Mouse (Mus musculus): ENCODE results near the gene Pnpla1. TPM values are rescaled to one million over a fixed set of nuclear protein-coding genes. Genes with fewer than 3 reads are reported as not detected.

The Pnpla1 gene
- total and polyA plus RNA-seq, 3 experiments = not detected

- no peaks in the 10 kb centered on the region for H3K9me3 ChIP-seq (replicated peaks; ENCODE audit: low read length)
- dilution Hi-C loops (cut with MboI; ENCODE audit: extremely low pct_ligation_motif_present, extremely low pct_unique_long_range_greater_than_20kb, low sequenced_read_pairs) (no loop called here), in situ Hi-C loops (cut with MboI; ENCODE audit: low pct_ligation_motif_present, low pct_unique_long_range_greater_than_20kb, low sequenced_read_pairs) (no loop called here)
- no peak overlapping the region for H3K9ac ChIP-seq (ENCODE audit: insufficient read depth, low read depth)
- H3K79me2 ChIP-seq (replicated peaks; ENCODE audit: control insufficient read depth, extremely low read depth, insufficient read depth, poor library complexity, severe bottlenecking) = no peaks in the 10 kb centered on the region
- H3K4me2 ChIP-seq (ENCODE audit: insufficient read depth, low read depth, poor library complexity, severe bottlenecking) = no peak overlapping the region
- no peak overlapping the region for H3K4me3 ChIP-seq (replicated peaks in 1 of 3; ENCODE audit: low read depth in 2 of 3, low read length in 2 of 3, poor library complexity in 1 of 3)
- no peak for DNase-seq (ENCODE audit: extremely low read depth)
- no peak overlapping the region for H3K27ac ChIP-seq (ENCODE audit: insufficient read depth, low read depth)
- TF ChIP-seq RCOR1 (conservative IDR thresholded peaks at IDR 0.05; ENCODE audit: low read depth, low read length) (no peak), ZKSCAN1 (IDR thresholded peaks at IDR 0.05; ENCODE audit: borderline replicate concordance, low read depth, low read length) (no peak), ZMIZ1 (IDR thresholded peaks at IDR 0.05; ENCODE audit: low read depth, low read length) (no peak), SMC3 (IDR thresholded peaks at IDR 0.05; ENCODE audit: low read depth, low read length) (no peak), ETS1 (conservative IDR thresholded peaks at IDR 0.05; ENCODE audit: low read depth, low read length) (no peak), ELF1 (IDR thresholded peaks at IDR 0.05; ENCODE audit: low read depth, low read length) (no peak), CHD1 (IDR thresholded peaks at IDR 0.05; ENCODE audit: low read depth, low read length) (no peak), USF2 (conservative IDR thresholded peaks at IDR 0.05; ENCODE audit: low read depth, low read length) (no peak)
- no peaks in the 10 kb centered on the region; a peak in 1 of 4 replicates for H3K4me1 ChIP-seq (ENCODE audit: control insufficient read depth in 1 of 2, insufficient read depth in 2 of 2)
- no peaks in the 10 kb centered on the region for H3K27me3 ChIP-seq (replicated peaks)
- H3K36me3 ChIP-seq (replicated peaks in 1 of 2; ENCODE audit: control insufficient read depth in 1 of 2, insufficient read depth in 1 of 2, low read length in 1 of 2) = no peaks in the 10 kb centered on the region
Measured at GRCm38 (mm10) chr17:28916520-28916919, 58.3 kb downstream of the Pnpla1 start.

GRCm38 (mm10) chr17:28921086-28921485 is 62.9 kb downstream of the Pnpla1 start:
- no peaks in the 10 kb centered on the region for H3K36me3 ChIP-seq (replicated peaks in 1 of 2; ENCODE audit: control insufficient read depth in 1 of 2, insufficient read depth in 1 of 2, low read length in 1 of 2)
- dilution Hi-C loops (cut with MboI; ENCODE audit: extremely low pct_ligation_motif_present, extremely low pct_unique_long_range_greater_than_20kb, low sequenced_read_pairs) (no loop called here), in situ Hi-C loops (cut with MboI; ENCODE audit: low pct_ligation_motif_present, low pct_unique_long_range_greater_than_20kb, low sequenced_read_pairs) (no loop called here)
- no peaks in the 10 kb centered on the region for H3K27me3 ChIP-seq (replicated peaks)
- H3K4me2 ChIP-seq (ENCODE audit: insufficient read depth, low read depth, poor library complexity, severe bottlenecking) = no peak overlapping the region
- no peak overlapping the region for H3K4me3 ChIP-seq (replicated peaks in 1 of 3; ENCODE audit: low read depth in 2 of 3, low read length in 2 of 3, poor library complexity in 1 of 3)
- no peak for DNase-seq (ENCODE audit: extremely low read depth)
- H3K27ac ChIP-seq (ENCODE audit: insufficient read depth, low read depth) = no peak overlapping the region
- H3K79me2 ChIP-seq (replicated peaks; ENCODE audit: control insufficient read depth, extremely low read depth, insufficient read depth, poor library complexity, severe bottlenecking) = no peaks in the 10 kb centered on the region
- peaks cover 9 to 18% of the 10 kb centered on the region in 2 experiments for H3K4me1 ChIP-seq (ENCODE audit: control insufficient read depth in 1 of 2, insufficient read depth in 2 of 2)
- H3K9ac ChIP-seq (ENCODE audit: insufficient read depth, low read depth) = no peak overlapping the region
- H3K9me3 ChIP-seq (replicated peaks; ENCODE audit: low read length) = no peaks in the 10 kb centered on the region
- no peak for TF ChIP-seq TBP (conservative IDR thresholded peaks at IDR 0.05; ENCODE audit: low read depth, low read length)
- TF ChIP-seq POLR2AphosphoS2 (IDR thresholded peaks at IDR 0.05; ENCODE audit: low read depth, low read length) = no peak
- no peak for TF ChIP-seq ELF1 (IDR thresholded peaks at IDR 0.05; ENCODE audit: low read depth, low read length)
- TF ChIP-seq MAX (IDR thresholded peaks at IDR 0.05; ENCODE audit: low read length) = no peak
- no peak for TF ChIP-seq KAT2A (IDR thresholded peaks at IDR 0.05; ENCODE audit: insufficient replicate concordance, low read length)
- no peak for TF ChIP-seq RCOR1 (conservative IDR thresholded peaks at IDR 0.05; ENCODE audit: low read depth, low read length)
- no peak for TF ChIP-seq USF2 (conservative IDR thresholded peaks at IDR 0.05; ENCODE audit: low read depth, low read length)
- TF ChIP-seq HCFC1 (IDR thresholded peaks at IDR 0.05; ENCODE audit: low read depth, low read length) = no peak
- no peak for TF ChIP-seq EP300 (IDR thresholded peaks at IDR 0.05; ENCODE audit: low read length)
- no peak for TF ChIP-seq MYC (IDR thresholded peaks at IDR 0.05; ENCODE audit: low read depth, low read length)
- TF ChIP-seq ZMIZ1 (IDR thresholded peaks at IDR 0.05; ENCODE audit: low read depth, low read length) = no peak
- TF ChIP-seq ZKSCAN1 (IDR thresholded peaks at IDR 0.05; ENCODE audit: borderline replicate concordance, low read depth, low read length) = no peak

Measured in CH12.LX (cell line).